Mouse (Mus musculus) ZHBTc4 (cell line): Measurements from ENCODE around the gene Zfp446.
"Not testable (repeated sequence)": the region's sequence is repeated elsewhere in the genome, so short reads cannot be mapped to it uniquely, and the experiment has no call there.

Source experiments
- DNase-seq: peaks from one replicate; pipeline ENCODE4 v3.0.0-alpha.2; 2011; ENCODE audit warnings: low read depth, low spot score

Gene Zfp446

DNA sequence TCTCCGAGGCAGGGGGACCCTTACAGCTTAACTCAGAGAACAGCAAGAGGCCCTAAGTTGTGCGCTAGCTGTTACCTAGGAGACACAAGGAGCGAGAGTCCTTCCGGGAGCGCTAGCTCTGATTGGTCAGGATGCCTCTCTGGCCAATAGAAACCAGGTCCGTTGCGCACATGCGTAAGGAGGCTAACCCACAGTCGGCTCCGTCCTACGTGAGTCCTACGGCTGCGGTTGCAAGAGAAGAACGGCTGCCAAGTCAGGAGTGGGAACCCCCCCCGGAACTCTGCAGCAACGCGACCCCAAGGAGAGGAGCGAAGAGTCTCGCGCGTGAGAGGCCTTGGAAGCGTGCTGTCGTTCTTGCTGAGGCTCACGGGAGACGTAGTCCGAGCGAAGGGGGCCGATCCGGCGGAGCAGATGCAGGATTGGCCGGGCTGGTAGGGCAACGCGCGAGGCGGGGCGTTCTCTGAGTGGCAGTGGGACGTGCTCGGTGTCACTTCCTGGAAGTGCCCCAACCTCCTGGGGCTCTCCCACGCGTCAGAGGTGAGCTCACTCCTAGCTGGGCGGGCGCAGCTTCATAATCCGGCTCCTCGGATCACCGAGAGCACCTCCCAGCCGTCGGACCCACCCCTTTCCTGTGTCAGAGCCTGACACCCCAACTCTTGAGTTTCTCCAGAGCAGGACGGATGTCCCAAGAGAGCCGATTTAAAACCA, at the start of gene Zfp446:
Gene Zfp446 (plus strand): TSS at position 167 of the 708 bp plus-strand sequence.
- peak; percentile 99 for DNase-seq

DNA sequence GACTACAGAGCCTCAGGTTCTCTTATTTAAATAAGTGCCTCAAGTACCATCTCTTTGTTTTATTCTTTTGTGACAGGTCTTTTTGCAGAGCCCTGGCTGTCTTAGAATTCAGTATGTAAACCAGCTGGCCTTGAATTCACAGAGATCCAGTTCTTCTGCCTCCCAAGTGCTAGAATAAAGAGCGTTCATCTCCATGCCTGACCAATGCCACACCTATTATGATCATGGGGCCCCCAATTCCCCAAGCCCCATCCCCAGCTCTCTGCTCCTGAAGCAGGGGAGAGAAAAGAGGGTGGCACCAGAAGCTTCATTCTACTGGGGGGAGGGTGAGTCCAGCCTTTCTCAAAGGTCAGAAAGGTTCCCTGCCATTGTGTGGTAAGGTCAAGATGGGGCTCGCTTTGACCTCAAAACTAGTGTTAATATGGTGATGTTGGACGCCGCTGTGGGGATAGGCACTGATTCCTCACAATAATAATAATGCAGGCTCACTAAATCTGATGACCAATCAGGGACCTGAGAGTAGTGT, 44.0 kb upstream of the Zfp446 start:
- peak; percentile 64 for DNase-seq

DNA sequence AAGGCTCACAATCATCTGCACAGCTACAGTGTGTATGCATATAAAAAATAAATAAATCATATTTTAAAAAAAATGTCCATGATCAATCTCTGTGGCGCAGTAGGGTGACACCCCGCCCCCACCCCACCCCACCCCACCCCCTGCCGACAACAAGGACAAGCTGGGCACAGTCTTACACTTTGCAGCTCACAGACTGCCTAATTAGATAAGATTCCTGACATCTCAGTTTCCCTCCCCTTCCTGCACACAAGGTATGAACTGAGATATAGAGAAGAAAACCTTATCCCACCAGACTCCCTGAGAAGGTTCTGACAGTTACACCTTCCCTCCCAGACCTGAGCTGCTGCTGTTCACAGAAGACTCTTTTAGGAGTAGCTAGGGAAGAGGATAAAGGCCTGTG, 42.8 kb upstream of the Zfp446 start:
- no peak for DNase-seq

DNA sequence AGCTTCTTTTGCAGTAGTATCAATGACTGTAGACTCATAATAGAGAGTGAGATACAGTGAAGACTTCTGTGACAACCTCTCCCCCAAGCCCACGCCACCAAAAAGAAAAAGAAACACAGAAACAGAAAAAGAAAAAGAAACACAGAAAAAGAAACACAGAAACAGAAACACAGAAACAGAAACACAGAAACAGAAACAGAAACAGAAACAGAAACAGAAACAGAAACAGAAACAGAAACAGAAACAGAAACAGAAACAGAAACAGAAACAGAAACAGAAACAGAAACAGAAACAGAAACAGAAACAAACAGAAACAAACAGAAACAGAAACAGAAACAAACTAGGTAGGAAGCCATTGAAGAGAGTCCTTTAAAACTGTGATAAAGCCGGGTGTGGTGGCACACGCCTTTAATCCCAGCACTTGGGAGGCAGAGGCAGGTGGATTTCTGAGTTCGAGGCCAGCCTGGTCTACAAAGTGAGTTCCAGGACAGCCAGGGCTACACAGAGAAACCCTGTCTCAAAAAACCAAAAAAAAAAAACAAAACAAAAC, 40.3 kb upstream of the Zfp446 start:
- DNase-seq = not testable (repeated sequence)

DNA sequence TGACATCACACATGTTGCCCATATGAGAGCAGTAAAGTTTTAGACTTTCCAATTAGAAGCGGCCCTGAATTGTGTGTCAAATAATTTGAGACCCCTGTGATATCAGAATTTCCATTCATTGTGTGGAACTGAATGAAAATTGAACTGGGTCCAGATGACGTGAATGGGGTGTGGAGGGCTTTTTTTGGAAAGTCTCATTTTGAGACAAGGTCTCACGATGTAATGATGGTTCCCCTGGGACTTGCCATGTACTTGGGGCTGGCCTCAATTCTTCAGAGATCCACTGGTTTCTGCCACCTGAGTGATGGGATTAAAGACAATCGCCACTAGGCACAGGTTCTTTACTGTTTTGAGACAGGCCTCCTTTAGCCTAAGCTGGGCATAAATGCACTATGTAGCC, 37.0 kb upstream of the Zfp446 start:
- no peak for DNase-seq

DNA sequence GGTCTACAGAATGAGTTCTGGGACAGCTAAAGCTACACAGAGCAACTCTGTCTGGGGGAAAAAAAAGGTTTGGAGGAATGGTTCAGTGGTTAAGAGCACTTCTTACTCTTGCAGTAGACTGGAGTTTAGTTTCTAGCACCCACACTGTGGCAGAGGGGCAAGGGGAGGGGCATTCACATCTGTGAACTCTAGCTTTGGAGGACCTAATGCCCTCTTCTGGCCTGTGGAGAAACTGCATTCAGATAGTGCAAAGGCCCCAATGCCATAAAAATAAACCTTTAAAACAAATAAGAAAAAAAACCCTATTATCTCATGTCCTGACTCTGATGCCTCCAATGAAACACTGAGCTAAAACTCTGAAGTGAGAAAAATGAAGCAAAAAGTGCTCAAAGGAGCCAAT, 34.2 kb upstream of the Zfp446 start:
- peak; percentile 76 for DNase-seq

DNA sequence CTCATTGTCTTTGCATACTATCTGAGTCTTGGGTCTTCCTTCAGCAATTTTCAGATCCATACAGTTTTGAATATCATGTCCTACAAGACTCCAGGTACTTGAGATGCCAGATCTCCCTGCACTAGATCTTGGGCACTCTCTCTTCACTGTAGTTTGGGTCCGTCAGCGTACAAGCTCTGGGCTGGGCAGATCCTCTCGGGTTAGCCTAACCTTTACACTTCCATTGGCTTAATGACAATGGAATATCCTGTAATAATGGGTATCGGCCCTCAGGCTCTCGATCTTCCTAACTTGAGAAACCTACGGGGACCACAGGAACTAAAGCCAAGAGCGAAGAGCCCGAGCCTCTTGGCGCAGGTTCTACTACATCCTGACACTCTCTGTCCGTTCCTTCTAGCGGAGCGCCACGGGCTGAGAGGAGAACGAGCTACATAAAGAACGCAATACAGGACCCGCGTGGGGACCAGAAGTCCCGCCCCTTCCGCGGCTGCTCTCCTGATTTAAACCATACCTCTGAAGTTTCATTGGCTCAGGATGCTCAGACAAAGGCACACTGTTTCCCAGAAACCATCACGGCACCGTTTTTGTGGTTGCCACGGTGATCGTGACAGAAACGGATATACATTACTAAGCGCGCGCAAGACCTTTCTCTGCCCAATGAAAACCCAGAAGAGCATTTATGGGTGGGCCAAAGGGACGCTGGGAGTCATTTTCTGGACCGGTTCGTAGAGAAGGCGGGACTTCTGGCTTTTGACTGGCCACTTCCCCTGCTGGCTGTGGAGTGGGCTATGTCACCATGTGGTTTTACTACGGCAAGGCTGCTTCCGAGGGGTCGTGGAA, 28.4 kb upstream of the Zfp446 start:
- peak; percentile 99 for DNase-seq

DNA sequence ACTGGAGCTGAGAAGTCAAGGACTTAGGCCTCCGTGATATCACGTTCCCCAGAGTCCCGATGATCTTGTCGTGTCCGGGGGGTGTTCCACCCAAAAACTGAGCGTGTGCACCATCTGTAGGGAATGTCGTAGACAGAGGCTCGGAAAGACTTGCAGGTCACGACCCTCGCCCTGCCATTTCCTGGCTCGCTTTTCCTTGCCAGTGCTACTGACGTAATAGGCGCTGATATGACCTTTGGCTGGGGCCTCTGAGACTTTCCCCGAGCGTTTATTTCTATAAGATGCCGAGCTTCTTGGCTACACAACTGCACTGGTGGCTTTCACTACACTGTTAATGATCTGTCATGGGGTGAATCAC, 27.8 kb upstream of the Zfp446 start:
- no peak for DNase-seq

DNA sequence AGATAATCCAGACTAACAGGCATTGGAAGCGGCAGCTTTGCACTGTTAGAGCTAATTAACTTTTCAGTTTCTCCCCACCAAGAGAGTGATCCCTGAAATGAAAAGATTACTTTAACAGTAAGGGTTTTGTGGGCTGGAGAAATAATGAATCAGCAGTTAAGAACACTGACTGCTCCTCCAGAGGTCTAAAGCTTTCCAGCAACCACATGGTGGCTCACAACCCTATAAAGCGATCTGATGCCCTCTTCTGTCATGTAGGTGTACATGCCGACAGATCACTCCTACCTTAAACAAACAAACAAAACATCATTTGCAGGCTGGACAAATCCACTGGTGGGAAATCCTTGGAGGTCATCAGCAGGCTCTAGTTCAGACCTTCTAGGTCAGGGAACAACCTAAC, 22.8 kb upstream of the Zfp446 start:
- DNase-seq = no peak

DNA sequence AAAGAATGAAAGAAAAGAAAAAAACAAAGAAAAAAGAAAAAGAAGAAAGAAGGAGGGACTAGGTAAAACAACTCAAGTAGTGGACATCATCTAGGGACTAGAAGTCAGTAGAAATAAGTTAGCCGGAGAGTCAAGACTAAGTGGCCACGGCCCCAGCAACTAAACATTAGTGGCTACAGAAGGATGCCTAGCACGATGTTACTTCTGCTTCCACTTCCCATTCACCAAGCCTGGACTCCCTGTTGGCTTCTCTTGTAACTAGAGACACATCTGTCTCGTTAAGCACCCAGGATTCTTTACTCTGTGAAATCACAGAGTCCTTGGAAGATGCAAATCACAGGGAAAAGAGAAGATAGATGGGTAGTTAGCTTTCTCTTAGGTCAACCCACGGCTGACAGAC, 20.1 kb upstream of the Zfp446 start:
- DNase-seq = no peak

DNA sequence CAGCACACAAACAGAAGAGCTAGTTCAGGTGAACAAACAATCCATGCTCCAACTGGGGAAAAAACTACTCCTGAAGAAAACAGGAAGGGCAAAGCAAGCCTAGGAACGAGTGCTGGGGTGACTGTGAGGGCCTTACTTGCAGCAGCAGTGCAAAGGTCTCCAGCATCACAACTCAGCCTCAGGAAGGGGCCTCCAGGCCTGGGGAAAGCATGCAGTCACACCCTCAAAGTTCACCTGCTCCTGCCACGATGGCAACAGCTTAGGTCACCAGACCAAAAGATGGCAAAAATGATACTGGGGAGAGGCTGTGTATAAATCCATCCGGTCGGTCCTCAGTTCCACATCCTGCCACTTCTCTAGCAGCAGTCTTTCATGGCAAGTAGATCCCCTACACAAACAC, 18.7 kb upstream of the Zfp446 start:
- no peak for DNase-seq

DNA sequence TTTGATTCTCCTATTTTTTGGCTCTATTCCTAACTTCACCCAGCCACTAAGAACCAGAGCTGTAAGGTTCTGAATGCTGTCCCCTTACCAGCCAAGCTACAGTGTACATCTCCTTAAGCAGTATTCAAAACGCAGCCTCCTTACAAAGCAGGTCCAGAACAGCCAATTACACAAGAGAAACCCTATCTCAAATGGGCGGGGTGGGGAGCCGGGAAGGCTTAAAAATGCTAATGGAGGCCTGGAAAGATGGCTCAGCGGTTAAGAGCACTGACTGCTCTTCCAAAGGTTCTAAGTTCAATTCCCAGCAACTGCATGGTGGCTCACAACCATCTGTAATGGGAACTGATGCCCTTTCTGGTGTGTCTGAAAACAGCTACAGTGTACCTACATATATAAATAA, 17.9 kb upstream of the Zfp446 start:
- DNase-seq = peak; percentile 76

DNA sequence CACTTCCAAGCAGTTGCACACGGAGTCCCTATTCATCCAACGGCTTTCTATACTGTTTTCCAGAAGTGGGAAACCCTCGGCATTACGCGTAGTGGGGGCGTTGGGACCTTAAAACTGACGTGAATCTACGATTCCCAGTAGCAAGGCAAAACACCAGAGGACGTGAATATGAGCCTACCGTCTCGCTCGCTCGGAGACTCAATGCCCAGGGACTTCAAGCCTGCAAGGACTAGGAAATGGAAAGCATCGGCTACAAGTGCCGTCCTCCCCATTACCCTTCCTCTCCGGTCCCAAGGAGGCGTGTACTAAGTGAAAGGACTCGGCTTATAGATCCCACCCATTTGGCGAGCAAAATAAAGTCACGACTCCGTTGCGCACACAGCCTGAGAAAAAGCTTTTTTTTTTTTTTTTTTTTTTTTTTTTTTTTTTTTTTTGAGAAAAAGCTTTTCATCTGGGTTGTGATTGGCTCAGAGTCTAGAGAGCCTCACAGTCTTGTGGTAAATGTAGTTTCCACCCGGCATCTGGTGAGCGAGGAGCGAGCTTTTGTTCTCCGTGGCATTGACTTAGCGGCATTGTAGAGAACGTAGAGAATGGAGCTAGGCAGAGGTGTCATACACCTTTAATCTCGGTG, 16.0 kb upstream of the Zfp446 start:
- peak; percentile 89 for DNase-seq

DNA sequence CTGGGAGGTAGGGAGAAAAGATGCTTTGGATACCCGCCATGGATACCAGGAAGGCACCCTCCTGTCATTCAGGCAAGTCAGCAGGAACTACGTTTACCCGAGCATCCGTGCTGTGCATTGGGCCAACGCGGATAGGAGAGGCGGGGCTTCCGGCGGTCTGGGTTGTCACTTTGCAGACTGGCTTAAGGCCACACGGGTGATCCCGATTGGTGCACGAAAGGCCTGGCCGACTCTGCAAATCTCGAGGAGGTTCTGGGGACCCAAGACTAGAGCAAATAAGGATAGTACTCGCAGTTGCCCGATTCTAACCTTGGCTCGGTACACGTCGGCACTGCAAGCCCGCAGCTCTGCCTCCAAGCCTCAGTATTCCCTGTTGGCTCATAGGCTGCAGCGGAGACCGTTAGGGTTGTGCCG, 12.0 kb upstream of the Zfp446 start, which contains the start of gene Zfp324:
Gene Zfp324 (plus strand): TSS at position 161 of the 414 bp plus-strand sequence.
- DNase-seq = peak; percentile 94

DNA sequence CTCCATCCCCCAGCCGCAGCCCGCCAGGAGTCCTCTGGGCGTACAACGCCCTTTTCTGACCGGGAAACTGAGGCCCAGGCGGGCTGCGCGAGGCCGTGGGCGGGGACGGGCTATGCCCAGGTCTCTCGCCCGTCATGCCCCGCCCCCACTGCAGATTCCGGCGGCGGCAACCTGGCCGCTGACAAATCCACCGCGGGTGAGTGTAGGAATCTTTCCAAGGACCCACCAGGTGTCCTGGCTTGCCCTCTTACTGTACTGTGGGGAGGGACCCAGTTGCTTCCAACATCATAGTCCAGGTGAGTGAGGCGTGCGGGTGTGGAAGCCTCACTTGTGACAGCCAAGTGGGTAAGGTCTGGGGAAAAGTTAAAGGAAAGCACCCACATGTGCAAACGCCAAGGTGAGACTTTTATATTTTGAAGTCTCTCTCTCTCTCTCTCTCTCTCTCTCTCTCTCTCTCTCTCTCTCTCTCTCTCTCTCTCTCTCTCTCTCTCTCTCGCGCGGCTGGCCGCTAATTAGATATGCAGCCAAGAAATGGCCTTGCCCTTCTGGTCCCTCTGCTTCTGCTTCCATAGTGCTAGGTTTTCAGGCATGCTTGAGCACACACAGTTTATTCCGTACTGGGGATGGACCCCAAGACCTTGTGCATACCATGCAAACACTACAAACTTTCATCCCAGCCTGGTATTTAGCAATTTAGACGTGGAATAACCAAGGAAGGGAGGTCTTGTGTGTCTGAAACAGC, 11.4 kb upstream of the Zfp446 start:
- peak; percentile 68 for DNase-seq

DNA sequence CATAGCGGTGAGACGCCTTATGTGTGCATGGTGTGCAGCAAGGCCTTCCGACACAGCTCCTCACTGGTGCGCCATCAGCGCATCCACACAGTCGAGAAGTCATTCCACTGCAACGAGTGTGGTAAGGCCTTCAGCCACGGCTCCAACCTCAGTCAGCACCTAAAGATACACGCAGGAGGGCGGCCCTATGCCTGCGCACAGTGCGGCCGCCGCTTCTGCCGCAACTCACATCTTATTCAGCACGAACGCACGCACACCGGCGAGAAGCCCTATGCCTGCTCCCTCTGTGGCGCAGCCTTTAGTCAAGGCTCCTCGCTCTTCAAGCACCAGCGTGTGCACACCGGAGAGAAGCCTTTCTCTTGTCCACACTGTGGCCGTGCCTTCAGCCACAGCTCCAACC, 6.7 kb upstream of the Zfp446 start:
- peak; percentile 63 for DNase-seq

DNA sequence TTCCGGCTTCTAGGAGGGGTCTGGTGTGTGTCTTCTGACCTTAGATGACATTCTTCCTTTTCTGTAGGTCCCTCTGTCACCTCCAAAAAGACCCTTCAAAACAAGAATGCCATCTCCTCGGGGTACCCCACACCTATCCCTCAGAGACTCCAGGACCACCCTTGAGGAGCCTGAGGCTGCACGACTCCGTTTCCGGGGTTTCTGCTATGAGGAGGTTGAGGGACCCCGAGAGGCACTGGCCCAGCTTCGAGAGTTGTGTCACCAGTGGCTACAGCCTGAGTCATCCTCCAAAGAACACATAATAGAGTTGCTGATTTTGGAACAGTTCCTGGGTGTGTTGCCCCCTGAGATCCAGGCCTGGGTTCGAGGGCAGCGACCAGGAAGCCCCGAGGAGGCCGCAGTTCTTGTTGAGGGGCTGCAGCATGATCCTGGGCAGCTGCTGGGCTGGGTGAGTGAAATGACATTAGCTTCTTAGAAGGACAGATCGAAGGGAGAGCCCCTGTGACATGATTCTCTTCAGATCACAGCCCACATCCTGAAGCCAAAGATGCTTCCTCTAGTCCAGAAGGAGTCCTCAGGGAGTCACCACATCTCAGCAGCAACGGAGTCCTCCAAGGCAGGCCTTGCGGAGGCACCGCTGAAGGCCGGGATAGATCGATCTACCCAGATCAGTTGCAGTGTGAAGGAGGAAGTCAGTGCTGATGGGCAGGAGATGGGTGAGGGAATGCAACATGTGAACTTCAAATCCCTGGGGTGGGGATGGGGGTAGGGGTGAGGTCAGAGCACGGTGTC, 1.5 kb downstream of the Zfp446 start:
- no peak for DNase-seq

DNA sequence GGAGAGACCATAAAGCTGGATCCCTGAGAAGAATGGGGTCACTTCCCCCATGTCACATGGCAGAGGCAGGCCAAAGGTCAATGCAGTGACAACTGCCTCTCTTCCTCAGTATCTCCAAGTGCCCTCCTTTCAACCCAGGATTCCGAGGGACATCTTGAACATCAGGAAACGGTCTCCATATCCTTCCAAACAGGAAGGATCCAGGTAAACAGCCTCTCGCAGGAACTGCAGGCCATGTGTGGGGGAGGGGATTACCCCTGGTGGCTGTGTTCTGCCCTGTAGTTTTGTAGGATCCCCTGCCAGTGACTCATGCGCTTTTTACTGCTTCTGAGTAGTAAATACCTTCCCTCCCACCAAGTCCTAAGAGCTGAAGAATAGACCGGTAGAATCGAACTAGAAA, 2.1 kb downstream of the Zfp446 start:
- peak; percentile 64 for DNase-seq

DNA sequence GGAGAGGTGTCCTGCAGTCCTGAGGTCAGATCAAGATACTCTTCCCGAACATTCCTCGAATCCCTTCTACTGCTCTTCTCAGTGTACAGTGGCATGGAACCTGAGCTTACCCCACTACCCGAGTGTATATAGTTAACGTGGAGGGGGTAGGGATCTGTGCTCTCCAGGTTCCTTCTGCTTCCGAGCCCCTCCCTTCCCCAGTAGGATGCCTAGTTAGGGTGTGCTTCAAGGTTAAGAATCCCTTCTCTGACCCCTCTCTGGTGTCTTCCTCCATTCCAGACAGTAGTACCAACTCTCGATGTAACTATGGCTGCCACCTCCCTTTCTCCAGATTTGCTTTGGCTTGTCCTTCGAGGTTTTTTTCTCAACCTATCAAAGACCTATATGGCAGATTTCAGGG, 2.6 kb downstream of the Zfp446 start:
- peak; percentile 56 for DNase-seq

DNA sequence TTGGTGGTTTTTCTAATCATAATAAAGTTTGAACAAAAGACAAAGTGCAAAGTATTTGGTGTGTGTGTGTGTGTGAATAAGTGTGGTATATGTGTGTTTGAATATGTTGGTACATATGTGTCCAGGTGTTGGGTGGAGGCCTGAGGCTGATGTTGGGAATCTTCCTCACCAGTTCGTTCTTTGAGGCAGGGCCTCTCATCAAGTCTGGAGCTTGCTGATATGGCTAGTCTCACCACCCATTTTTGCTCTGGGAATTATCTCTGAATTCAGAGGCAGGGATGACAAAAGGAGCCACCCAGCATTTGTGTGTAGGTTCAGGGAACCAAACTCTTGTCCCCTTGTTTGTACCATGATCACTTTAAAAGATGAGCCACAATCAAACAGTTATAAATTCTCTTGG, 8.1 kb downstream of the Zfp446 start:
- DNase-seq = no peak

DNA sequence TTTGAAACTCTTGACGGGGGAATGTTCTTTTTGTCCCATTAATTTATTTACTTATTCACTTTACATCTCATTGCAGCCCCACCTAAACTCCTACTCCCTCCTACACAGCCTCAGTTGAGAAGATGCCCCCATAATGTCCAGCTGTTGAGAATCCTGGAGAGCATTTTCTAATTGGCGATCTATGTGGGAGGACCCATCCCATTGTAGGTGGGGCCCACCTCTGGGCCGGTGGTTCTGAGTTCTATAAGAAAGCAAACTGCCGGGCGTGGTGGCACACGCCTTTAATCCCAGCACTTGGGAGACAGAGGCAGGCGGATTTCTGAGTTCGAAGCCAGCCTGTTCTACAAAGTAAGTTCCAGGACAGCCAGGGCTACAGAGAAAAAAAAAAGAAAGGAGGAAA, 9.3 kb downstream of the Zfp446 start:
- DNase-seq = peak; percentile 76
